Mouse (Mus musculus): ENCODE measurements around the gene Gpr107. TPM values are rescaled to one million over a fixed set of nuclear protein-coding genes. Genes with fewer than 3 reads are reported as not detected.

Gpr107 gene
- total and polyA plus RNA-seq, 3 experiments, result 16.4 to 18.3 TPM; not detected in 1

DNA sequence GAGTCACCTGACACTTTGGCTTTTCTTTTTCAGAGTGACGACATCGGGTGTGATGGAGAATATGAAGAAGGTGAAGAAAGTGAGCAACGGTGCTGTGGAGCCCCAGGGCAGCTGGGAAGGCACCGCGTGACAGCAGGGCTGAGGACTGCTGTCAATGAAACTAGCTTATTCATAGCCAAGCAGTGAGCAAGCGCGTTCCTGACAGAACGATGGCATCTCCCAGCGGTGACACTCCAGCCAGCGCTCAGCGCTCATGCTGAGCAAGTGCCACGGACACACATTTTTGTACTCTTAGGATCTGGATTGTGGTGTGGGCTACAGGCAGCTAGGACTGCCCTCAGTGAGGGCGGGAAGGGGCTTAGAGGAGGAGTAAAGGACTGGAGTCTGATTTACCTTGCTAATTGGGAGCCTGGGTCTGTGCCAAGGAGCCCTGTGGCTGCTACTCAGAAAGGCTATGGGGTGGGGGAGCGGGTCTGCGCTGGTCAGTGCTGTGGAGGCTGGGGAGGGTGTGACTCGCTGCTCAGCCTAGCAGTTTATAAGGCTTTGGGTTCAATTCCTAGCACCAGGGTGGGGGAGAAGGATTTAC is 62.2 kb downstream of the Gpr107 start:
- Histone ChIP-seq H3K4me3 (ENCODE audit: control insufficient read depth in 1 of 2, insufficient read depth in 1 of 2, low read depth in 2 of 2, low read length in 2 of 2) (no peak overlapping the region), H3K36me3 (ENCODE audit: control insufficient read depth in 1 of 2, insufficient read depth in 2 of 2, low read length in 2 of 2) (peaks cover 0 to under 1% of the 10 kb centered on the region in 2 experiments; a peak in 1 of 4 replicates), H3K79me2 (ENCODE audit: control insufficient read depth, insufficient read depth, low read length, poor library complexity) (no peaks in the 10 kb centered on the region), H3K9ac (ENCODE audit: control insufficient read depth, low read depth, low read length, poor library complexity, severe bottlenecking) (no peak overlapping the region), H3K27ac (ENCODE audit: control insufficient read depth, low read depth, low read length) (no peak overlapping the region), H3K9me3 (replicated peaks; ENCODE audit: insufficient read depth, low read length) (no peaks in the 10 kb centered on the region), H3K4me1 (ENCODE audit: control insufficient read depth in 1 of 2, insufficient read depth in 2 of 2, low read length in 2 of 2) (no peaks in the 10 kb centered on the region), H3K27me3 (ENCODE audit: control insufficient read depth in 1 of 2, insufficient read depth in 2 of 2, low read length in 2 of 2) (no peaks in the 10 kb centered on the region)
- no peak for DNase-seq (ENCODE audit: low read depth, low spot score)
- TF ChIP-seq ETS1 (IDR thresholded peaks at IDR 0.05; ENCODE audit: low read depth, low read length) (no peak), CHD2 (IDR thresholded peaks at IDR 0.05; ENCODE audit: low read length) (no peak)

DNA sequence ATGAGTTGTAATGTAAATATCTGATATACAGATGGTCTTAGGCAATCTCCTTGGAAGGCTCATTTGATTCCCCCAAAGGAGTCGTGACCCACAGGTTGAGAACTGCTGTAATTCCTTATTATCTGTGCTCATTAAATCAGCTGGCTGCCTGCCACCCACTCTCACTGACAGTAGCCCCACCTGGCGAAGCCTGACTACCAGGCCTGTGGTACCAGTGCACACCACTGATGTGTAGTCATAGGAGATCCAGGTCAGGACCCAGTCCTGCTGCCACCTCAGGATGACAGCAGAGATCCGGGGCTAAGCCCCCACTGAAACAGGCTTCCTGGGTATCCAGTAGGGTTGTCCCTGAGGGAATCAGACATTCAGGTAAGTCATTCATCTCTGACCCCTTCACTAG is 66.5 kb downstream of the Gpr107 start:
- H3K9me3 ChIP-seq (replicated peaks; ENCODE audit: insufficient read depth, low read length), result no peaks in the 10 kb centered on the region
- H3K27me3 ChIP-seq (ENCODE audit: control insufficient read depth in 1 of 2, insufficient read depth in 2 of 2, low read length in 2 of 2), result no peaks in the 10 kb centered on the region
- no peak for DNase-seq (ENCODE audit: low read depth, low spot score)
- H3K27ac ChIP-seq (ENCODE audit: control insufficient read depth, low read depth, low read length), result no peak overlapping the region
- H3K36me3 ChIP-seq (ENCODE audit: control insufficient read depth in 1 of 2, insufficient read depth in 2 of 2, low read length in 2 of 2), result no peaks in the 10 kb centered on the region
- H3K9ac ChIP-seq (ENCODE audit: control insufficient read depth, low read depth, low read length, poor library complexity, severe bottlenecking), result no peak overlapping the region
- H3K4me3 ChIP-seq (ENCODE audit: control insufficient read depth in 1 of 2, insufficient read depth in 1 of 2, low read depth in 2 of 2, low read length in 2 of 2), result no peak overlapping the region
- TF ChIP-seq NRF1 (IDR thresholded peaks at IDR 0.05; ENCODE audit: insufficient read depth, low read depth, low read length, poor library complexity, severe bottlenecking) (no peak), CTCF (IDR thresholded peaks at IDR 0.05 in 2 of 3, conservative IDR thresholded peaks at IDR 0.05 in 1 of 3; ENCODE audit: control insufficient read depth in 1 of 3, insufficient read depth in 1 of 3, low read depth in 2 of 3, low read length in 3 of 3, poor library complexity in 1 of 3, severe bottlenecking in 1 of 3) (no peak), BHLHE40 (IDR thresholded peaks at IDR 0.05; ENCODE audit: borderline replicate concordance, low read depth, low read length) (no peak), KAT2A (conservative IDR thresholded peaks at IDR 0.05; ENCODE audit: low read depth, low read length) (no peak), USF2 (IDR thresholded peaks at IDR 0.05; ENCODE audit: borderline replicate concordance in 1 of 2, insufficient read depth in 1 of 2, low read depth in 1 of 2, low read length in 2 of 2) (no peak), CHD1 (IDR thresholded peaks at IDR 0.05; ENCODE audit: low read depth, low read length) (no peak), MXI1 (IDR thresholded peaks at IDR 0.05; ENCODE audit: low read depth, low read length) (no peak), POLR2A (IDR thresholded peaks at IDR 0.05; ENCODE audit: control insufficient read depth in 1 of 2, insufficient read depth in 1 of 2, low read depth in 1 of 2, low read length in 2 of 2, poor library complexity in 1 of 2) (no peak), TCF12 (IDR thresholded peaks at IDR 0.05; ENCODE audit: low read depth, low read length) (no peak), NELFE (IDR thresholded peaks at IDR 0.05; ENCODE audit: low read depth, low read length) (no peak), RCOR1 (IDR thresholded peaks at IDR 0.05; ENCODE audit: low read depth, low read length) (no peak), ZKSCAN1 (IDR thresholded peaks at IDR 0.05; ENCODE audit: low read depth, low read length) (no peak), EP300 (IDR thresholded peaks at IDR 0.05; ENCODE audit: low read depth in 1 of 2, low read length in 2 of 2) (no peak), POLR2AphosphoS5 (IDR thresholded peaks at IDR 0.05; ENCODE audit: borderline replicate concordance, low read depth, low read length) (no peak), MAFK (IDR thresholded peaks at IDR 0.05; ENCODE audit: borderline replicate concordance, low read depth, low read length) (no peak), SMC3 (IDR thresholded peaks at IDR 0.05; ENCODE audit: low read depth, low read length) (no peak), GATA1 (IDR thresholded peaks at IDR 0.05; ENCODE audit: low read depth, low read length) (no peak), SIN3A (IDR thresholded peaks at IDR 0.05; ENCODE audit: low read length) (no peak)
- H3K79me2 ChIP-seq (ENCODE audit: control insufficient read depth, insufficient read depth, low read length, poor library complexity), result no peaks in the 10 kb centered on the region
- H3K4me1 ChIP-seq (ENCODE audit: control insufficient read depth in 1 of 2, insufficient read depth in 2 of 2, low read length in 2 of 2), result no peaks in the 10 kb centered on the region
